Mouse (Mus musculus): ENCODE results near the gene Syn3.
"Not testable (repeated sequence)": the region's sequence is repeated elsewhere in the genome, so short reads cannot be mapped to it uniquely, and the experiment has no call there.

Gene Syn3

DNA sequence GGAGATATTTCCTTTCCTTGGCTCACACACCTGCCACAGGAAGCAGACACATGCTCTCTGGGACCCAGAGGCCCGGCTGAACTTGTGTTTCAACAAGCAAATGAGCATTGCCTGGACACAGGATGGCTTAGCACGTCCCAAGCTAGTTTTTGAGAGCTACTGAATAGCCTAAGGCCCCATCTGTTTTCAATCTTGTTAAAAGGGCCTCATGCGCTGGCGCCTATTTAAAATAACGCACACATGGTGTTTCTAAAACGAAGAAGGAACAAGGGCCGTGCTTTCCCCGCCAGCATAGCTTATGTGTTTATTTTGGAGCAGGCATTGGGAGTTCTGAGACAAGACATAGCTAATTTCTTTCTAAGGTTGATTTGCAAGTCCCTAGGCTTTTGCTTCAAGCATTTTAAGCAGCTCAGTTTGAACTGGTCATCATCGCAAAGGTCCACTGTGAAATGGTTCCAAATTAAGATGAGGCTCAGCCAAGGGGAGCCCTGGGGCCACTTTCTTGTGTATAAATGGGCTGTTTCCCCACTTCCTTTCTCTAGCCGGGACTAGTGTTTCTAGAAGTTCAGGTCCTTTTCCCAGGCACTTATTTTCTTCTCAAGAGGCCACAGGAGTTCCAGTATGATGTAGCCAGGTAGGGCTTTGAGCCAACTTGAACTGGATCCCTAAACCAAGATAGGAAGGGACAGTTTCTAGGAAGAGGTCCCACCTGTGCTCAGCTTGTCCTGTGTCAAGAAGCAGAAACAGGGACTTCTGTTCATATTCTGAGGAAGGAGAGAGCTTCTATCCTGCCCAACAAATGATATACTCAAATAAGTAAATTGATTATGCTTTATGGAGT is 72.8 kb downstream of the Syn3 start:
- in situ Hi-C loops (cut with MboI; ENCODE audit: unreplicated experiment in 2 of 2): no loop called here

DNA sequence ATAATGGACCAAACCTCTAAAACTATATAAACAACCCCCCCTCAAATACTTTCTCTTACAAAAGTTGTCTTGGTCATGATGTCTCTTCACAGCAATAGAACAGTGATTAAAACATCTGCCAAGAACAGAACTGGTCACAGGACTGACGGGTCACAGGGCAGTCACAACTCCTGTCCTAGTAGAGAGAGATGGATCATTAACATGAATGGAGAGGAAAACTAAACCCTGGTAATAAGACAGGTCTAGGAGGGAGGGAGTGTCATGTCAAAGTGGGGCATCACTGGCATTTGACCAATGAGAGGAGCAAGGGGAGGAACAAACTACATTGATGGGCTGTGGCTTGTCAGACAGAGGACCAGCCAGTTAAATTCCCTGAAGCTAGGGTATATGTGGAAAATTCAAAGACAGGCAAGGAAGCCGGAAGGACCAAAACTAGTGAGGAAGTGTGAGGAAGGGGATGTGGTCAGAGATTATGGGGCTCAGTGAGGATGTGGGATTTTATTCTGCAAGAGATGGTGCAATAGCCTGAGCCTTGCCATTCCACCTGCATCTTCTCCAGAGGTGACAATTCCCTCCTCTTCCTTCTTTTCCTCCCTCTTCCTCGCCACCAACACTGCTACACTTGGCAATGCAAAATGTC is 76.8 kb downstream of the Syn3 start:
- in situ Hi-C loops (cut with MboI; ENCODE audit: unreplicated experiment in 2 of 2): no loop called here

DNA sequence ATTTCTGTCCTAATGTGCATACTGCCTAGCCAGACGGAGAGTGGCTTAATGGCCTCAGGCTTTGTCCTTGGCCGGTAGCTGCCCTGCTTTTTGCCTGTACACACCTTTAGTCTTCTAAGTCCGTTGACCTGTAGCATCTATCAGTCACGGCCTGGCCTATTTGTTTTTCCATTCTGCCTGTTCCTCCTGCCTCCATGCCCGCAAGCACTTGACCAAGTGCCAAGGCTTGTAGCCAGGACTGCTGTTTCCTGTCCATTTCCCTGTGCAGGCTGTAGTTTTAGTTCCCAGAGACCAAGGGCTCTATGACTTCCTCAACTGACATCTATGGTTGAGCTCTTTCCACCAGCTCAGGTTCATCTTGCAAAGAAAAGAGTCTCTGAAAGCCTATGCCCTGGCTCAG is 79.8 kb downstream of the Syn3 start:
- in situ Hi-C loops (cut with MboI; ENCODE audit: unreplicated experiment in 2 of 2): no loop called here

DNA sequence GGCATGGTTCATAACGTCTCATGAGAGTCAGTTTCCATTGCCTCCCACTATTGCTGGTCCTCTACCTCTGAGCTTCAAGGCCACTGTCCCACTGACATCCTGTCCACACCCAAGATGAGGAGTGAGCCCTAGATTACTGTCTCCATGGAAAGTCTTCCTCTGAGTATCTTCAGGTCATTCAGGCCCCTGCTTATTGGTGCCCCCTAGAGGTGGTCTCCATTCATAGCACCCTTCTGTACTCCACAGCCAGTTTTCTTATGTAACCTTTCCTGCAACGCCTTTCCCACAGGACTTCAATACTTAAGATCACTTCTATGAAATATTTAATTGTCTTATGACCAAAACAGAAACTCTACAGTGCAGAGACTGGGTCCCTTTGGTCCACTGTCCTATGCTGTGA is 80.4 kb downstream of the Syn3 start:
- in situ Hi-C loops (cut with MboI; ENCODE audit: unreplicated experiment in 2 of 2): no loop called here

DNA sequence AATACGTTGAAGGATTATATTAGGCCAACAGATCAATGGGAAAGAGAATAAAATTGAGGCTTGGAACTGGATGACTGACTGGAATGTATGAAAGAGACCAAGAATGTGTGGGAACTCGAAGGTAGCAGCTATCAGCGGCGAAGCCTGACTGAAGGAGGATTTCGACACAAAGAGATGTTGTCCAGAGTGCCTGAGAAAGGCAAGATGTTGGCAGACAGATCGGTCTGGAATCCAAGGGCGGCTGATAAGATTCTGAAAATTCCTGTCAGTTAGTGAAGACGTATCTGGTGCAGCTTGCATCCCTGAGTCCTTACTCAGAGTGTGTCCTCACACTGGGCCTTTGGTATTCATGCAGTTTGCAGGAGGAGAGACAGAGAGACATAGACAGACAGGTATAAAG is 81.9 kb downstream of the Syn3 start:
- in situ Hi-C loops (cut with MboI; ENCODE audit: unreplicated experiment in 2 of 2): no loop called here

DNA sequence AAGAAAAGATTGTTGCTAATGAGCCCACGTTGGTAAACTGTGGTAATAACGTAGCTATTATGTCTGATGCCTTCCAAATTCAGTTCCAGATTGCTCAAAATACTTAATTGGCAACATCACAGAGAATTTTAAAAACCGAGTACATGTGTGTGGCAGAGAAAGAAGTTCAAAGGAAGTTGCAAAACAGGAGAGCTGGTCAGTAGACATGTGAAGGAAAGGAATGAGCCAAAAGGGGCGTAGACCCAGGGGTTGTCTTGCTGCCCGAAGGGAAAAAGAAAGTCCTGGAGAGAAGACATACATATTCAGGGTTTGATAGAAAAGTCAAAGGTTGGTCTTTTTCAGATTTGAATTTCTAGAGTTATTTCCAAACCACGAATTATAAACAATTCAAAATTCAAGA is 87.8 kb downstream of the Syn3 start:
- in situ Hi-C loops (cut with MboI; ENCODE audit: unreplicated experiment in 2 of 2): no loop called here

DNA sequence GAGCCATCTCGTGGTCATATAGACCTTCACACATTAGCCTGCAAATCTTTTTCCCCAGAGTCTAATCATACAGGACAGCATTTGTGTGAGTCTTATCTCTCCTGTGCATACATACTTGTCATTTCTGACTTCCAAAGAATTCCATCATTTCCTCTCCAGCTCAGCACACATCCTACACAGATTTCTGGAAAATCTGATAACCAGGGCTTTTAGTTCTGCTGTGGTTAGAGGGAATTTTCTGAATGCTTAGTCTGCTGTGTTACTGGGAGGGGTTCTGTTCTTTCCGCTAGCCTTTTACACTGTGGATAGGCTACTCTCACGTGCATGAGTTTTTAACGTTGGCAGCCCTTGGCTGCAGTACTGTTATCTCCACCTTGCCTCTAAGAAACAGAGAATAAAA is 91.7 kb downstream of the Syn3 start:
- in situ Hi-C loops (cut with MboI; ENCODE audit: unreplicated experiment in 2 of 2): no loop called here

DNA sequence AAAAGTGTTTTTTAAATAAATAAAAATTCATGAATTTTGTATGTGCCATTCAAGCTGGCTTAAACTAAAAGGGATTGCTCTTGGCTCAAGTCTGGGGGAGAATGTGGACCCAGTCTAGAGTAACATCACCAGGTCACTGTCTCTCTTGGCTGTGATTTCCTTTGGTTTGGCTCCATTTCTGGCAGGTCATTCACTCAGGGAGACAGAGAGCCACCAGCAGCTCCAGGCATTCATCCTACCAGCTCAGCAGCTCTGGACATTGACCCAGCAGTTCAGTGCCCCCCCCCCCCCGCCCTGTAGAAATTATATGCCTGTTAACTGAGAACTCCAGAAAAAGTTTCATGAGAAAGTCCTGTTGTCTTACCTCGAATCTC is 100.4 kb downstream of the Syn3 start:
- in situ Hi-C loops (cut with MboI; ENCODE audit: unreplicated experiment in 2 of 2): no loop called here

DNA sequence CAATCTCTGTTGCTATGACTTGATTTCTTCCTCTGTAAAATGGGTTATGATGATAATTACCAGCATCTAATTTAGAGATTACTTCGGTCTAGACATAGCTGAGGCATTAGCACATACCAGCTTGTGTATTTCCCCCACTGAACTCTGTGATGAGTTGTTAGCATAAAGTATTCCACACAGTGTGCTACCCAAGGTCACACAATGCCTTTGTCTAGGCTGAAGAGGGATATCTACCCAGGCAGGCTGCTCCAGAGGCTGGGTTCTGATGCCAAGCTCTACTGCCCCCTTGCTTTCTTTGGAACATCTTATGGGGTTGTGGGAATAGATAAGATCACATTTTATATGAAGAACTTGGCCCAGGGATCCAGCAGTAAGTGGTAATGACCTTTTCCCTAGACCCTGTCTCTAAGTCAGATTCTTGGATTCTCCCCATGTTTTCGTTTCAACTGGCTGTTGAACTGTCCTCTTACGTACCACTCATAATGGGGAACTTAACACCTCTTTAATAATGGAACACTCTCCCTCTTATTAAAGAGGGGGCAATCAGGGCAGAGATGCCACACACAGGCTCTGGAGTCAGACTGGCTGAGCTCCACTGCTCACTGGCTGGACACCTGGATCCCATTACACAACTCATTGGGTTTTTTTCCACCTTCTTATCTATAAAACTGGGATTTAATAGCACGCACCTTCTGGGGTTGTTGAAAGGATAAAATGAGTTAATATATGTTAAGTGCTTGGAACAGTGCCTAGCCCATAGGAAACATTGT is 100.9 kb downstream of the Syn3 start:
- in situ Hi-C loops (cut with MboI; ENCODE audit: unreplicated experiment in 2 of 2): no loop called here

DNA sequence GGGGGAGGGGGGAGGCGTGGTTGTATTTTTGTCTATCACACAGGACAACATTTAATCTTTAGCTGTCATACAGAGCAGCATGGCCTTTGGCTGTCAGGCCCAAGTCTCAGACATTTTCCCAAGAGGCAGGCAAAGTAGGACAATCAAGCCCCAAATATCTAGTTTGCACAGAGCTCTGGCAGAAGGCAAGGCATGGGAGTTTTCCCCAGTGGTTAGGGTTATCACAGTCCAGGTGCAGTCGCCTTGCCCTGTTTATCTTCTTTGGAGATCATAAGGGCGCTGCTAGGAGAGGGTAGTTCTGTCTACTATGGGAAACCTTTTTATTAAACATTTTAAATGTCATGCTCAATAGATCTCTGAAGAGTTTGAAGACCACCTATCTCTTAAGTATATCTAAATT is 106.3 kb downstream of the Syn3 start:
- in situ Hi-C loops (cut with MboI; ENCODE audit: unreplicated experiment in 2 of 2): no loop called here

DNA sequence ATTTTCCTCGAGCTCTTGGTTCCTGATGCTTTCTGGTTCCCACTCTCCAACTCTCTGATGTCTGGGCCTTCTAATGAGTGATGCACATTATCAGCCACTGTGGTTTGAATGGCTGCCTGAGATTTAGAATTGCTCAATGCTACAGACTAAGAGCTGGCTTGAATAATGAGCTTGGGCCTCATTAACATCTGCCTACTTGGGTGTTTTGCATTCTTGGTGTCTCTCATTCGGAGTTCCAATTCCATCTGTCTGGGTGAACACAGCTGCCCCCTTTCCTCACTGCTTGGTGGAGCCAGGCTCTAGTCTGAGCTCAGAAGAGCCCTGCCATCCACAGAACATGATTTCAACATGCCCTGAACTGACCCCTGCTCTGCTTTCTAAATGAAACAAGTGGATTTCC is 108.8 kb downstream of the Syn3 start:
- in situ Hi-C loops (cut with MboI; ENCODE audit: unreplicated experiment in 2 of 2): no loop called here

DNA sequence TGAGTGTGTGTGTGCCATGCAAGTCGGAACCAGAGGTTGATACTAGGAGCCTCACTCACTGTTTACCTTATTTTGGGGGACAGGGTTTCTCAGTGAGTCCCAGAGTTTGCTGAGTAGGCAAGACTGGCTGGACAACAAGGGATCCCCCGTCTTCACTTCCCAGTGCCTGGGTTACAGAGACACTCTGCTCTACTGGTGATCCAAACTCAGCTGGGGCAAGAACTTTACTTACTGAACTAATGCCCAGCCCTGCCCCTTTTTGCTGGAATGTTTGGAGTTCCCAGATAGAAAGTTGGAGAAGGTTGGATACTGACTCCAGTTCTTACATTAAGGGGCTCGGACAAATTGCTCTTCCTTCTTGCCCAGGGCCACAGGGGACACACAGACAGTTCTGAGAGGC is 109.3 kb downstream of the Syn3 start:
- in situ Hi-C loops (cut with MboI; ENCODE audit: unreplicated experiment in 2 of 2): no loop called here

DNA sequence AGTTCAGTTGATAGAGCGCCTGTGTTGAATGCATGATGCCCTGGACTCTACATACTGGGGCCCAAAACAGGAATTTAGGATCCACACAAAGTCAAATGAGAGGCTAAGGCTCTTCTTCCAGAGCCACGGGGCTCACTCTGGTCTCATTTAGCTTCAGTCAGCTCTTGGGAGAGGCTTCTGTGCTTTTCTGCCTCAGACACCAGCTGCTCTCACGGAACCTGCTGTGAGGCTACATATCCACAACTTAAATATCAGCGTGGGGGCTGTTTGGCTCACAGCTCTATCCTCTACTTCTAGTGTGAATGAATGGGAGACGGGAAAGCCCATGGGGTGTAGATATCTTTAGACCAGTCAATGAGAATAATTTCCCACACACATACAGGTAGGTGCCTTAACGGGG is 109.9 kb downstream of the Syn3 start:
- in situ Hi-C loops (cut with MboI; ENCODE audit: unreplicated experiment in 2 of 2): no loop called here

DNA sequence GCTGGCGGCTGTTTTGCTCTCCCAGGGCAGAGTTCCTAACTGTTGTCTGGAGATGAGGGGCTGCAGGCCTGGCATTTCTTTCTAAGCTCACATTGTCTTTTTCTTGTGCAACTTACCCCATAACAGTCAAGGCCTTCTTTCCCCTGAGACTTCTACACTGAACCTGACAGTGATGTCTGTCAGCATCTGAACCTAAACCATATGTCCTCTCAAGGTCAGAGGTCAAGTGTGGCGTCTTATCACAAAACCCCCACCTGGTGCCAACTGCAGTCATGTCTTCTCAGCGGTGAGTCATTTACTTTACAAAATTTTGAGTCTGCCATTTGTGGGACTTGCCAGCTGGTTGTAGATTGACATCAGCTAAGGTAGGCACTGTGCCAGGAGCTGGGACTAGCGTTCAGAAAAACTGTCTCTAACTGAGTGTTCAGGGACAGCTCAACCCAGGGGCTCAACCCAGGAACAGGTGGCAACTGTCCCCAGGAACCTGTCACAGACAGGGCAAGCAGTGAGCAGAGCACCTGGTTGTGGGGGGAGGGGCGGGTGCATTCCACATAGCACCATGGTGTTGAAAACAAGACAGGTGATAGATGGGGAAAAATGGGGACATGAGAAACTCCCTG is 110.8 kb downstream of the Syn3 start:
- in situ Hi-C loops (cut with MboI; ENCODE audit: unreplicated experiment in 2 of 2): no loop called here

DNA sequence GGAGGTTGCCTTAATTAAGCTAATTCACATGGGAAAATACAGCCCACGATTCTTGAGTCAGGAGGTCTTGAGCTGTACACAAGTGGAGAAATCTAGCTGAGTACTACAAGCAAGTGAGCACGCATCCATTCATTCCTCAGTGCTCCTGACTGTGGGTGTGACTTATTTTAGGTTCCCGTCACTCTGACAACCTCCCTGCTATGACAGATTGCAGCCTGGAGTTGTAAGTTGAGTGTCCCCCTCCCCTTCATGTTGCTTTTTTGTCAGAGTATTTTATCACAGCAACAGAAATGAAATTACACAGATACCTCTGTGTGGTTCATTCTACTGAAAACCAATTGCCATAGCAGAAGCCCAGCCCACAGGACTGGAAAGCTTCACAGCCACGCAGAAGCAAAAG is 112.5 kb downstream of the Syn3 start:
- in situ Hi-C loops (cut with MboI; ENCODE audit: unreplicated experiment in 2 of 2): no loop called here

DNA sequence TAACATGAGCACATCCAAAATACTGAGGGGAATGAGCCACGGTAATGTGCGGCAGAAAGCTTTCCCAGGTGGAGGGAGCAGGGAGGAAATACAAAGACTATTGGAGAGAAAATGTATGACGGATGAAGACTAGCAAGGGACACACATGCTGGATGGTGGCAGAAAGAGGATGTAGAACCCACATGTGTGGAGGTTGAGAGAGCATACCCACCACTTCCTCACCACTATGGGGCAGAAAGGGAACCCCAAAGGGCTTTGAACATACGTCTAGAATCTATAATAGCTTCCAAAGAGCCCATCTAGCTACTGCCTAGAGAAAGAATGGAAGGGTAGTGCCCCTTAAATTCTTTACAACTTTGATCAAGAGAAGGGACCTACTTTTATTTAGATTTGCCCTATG is 113.0 kb downstream of the Syn3 start:
- in situ Hi-C loops (cut with MboI; ENCODE audit: unreplicated experiment in 2 of 2): no loop called here

DNA sequence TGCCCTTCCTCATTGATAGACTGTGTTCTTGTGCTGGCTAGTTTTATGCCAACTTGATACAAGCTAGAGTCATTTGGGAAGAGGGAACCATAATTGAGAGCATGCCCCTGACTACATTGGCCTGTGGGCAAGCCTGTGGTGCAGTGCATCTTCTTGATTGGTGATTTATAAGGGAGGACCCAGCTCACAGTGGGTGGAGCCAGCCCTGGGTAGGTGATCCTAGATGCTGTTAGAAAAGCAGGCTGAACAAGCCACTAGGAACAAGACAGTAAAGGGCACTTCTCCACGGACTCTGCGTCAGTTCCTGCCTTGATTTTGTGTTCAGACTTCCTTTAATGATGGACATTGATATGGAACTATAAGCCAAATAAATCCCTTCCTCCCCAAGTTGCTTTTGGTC is 114.0 kb downstream of the Syn3 start:
- in situ Hi-C loops (cut with MboI; ENCODE audit: unreplicated experiment in 2 of 2): no loop called here

DNA sequence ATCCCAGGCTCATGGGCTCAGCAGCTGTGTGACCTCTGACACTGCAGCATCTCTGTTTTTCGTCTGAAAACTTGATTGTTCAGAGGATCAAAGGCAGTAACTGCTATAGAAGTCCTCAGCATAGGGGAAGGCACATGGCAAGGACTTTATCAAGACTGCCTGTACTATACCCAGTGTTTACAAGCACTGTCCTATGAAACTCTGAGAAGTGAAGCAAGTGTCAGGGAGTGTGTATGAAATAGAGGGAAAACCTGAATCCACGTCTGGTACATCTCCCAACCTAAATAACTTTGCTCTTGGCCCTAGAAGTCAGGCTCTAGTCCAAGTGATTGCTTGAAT is 116.8 kb downstream of the Syn3 start:
- in situ Hi-C loops (cut with MboI; ENCODE audit: unreplicated experiment in 2 of 2): no loop called here

DNA sequence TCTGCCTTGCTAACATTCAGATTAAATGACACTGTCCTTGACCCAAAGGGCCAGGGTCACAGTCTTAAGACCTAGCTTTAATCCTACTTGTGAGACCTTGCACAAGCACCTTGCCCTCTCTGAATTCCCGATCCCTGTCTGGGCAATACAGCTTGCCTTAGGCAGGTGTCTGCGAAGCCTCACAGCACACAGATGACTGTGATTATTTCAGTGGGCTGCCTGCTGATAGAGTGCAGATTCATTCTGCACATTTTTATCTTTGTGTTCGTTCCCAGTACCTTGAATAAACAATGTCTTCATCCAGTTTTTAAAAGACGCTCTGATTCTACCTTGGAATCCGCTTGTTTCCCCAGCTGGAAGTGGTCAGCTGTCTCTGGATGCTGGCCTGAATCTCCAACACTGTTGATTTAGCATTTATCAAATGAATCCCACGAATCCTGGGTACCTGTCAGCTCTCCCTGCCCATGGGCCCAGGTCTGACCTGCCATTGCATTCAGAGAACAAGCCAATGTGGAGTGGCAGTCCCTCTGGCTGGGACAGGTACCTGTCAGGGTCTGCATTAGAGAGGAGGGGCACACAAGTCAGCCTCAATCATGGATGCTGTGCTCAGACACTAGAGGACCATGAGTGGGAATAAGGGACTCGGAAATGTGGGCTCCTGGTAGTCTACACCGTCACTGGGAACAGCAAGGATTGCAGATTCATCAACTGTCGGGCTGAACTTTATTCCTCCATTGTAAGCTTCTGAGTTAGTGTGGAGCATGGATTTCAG is 117.4 kb downstream of the Syn3 start:
- in situ Hi-C loops (cut with MboI; ENCODE audit: unreplicated experiment in 2 of 2): no loop called here

DNA sequence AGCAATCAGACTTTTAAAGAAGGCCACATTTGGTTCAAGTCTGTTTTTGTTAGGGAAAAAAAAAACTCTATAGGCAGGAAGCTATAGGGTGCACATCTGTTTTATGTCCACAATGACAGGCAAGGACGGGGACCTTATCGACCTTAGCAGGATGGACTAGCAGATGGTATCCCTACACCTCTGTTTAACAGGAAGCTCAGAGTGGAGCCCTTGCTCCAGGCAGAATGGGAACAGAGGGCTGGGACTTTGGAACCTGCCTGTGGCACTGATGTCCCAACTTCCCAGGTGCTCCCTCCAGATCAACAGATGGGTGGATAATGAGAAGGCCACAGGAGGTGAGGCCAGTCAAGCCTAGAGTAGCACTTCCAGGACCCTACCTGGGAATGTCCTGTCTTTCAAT is 118.1 kb downstream of the Syn3 start:
- in situ Hi-C loops (cut with MboI; ENCODE audit: unreplicated experiment in 2 of 2): no loop called here

DNA sequence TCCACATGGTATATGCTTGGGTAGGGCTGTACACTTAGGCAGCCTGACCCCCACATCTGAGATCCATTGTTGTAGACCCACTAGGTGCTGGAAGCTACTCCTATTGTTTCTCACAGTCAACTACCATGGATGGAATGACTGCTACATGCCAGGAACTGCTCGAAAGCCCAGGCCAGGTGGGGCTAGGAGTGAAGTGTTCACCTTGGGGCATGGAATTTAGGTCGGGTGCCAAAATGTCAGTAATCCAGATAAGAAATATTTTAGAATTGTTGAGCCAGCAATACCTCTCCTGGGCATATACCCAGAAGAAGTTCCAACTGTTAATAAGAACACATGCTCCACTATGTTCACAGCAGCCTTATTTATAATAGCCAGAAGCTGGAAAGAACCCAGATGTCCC is 119.9 kb downstream of the Syn3 start:
- in situ Hi-C loops (cut with MboI; ENCODE audit: unreplicated experiment in 2 of 2): not testable (repeated sequence)
